In genomic region chr14:97945471-97945870, GRCm38 (mm10) we compare ENCODE assay signal across 18 mouse cellular contexts.
"Had no signal": no experiment of that assay in that cellular context is flagged by ENCODE, and none has a peak within 500 bp of the region (broad histone marks: within the 10 kb centered on the region; RNA-seq: fewer than 3 reads in every experiment).

No protein-coding gene starts in this region.

- ATAC-seq: midbrain, embryonic 16.5 days had no signal

- H3K4me1 ChIP-seq: midbrain, embryonic 10.5 days; midbrain, embryonic 12.5 days had no signal

- H3K36me3 ChIP-seq: midbrain, embryonic 10.5 days; midbrain, embryonic 12.5 days had no signal

- H3K27ac ChIP-seq: liver, embryonic 14.5 days; midbrain, embryonic 10.5 days; midbrain, embryonic 12.5 days had no signal

- DNase-seq: lung, adult 18-20 months; lung, embryonic 14.5 days; lung, postnatal 10 days; lung, postnatal 4 days; midbrain, embryonic 14.5 days; retina, postnatal 1 day; right cerebral cortex, adult 18-20 months; right cerebral cortex, postnatal 25 days; right cerebral cortex, postnatal 4 days; spleen, adult 18-20 months; thymus, adult 18-20 months; thymus, postnatal 14 days; thymus, postnatal 36 days had no signal

- H3K9ac ChIP-seq: liver, embryonic 14.5 days; lung, embryonic 14.5 days; midbrain, embryonic 12.5 days had no signal

- H3K4me3 ChIP-seq: midbrain, embryonic 10.5 days; midbrain, embryonic 12.5 days; myocyte had no signal

- H3K9me3 ChIP-seq: midbrain, embryonic 10.5 days; midbrain, embryonic 12.5 days had no signal

- H3K27me3 ChIP-seq: midbrain, embryonic 12.5 days had no signal

- H3K4me2 ChIP-seq: lung, embryonic 14.5 days; midbrain, embryonic 12.5 days had no signal
